Mouse (Mus musculus): Measurements from ENCODE around the gene Dnajc30. TPM values are rescaled to one million over a fixed set of nuclear protein-coding genes. Genes with fewer than 3 reads are reported as not detected.

Dnajc30 gene
- total and polyA plus RNA-seq, 2 experiments from 2014 or later = 14.6 to 52.3 TPM

GRCm38 (mm10) chr5:135086871-135087270, 22.9 kb downstream of the Dnajc30 start:
- H3K27ac ChIP-seq (ENCODE audit: low read depth, low read length) = no peak overlapping the region
- DNase-seq = no peak
- no peaks in the 10 kb centered on the region for H3K36me3 ChIP-seq (ENCODE audit: insufficient read depth)
- no peak for TF ChIP-seq CTCF (IDR thresholded peaks at IDR 0.05; ENCODE audit: low read depth)
- H3K9ac ChIP-seq = no peak overlapping the region
- peaks cover 21% of the 10 kb centered on the region for H3K27me3 ChIP-seq (ENCODE audit: insufficient read depth, low read length)
- no peak for ATAC-seq
- no peaks in the 10 kb centered on the region for H3K9me3 ChIP-seq (ENCODE audit: low read length)
- WGBS = 72% methylated on average over 4 of the region's 4 CpGs
- H3K4me1 ChIP-seq (ENCODE audit: insufficient read depth) = no peaks in the 10 kb centered on the region
- no peak overlapping the region for H3K4me3 ChIP-seq (ENCODE audit: low read depth, low read length)
- no peak overlapping the region for H3K4me2 ChIP-seq (ENCODE audit: low read depth)

- DNase-seq (no peak), ATAC-seq (no peak)
- Histone ChIP-seq H3K4me1 (ENCODE audit: insufficient read depth) (no peaks in the 10 kb centered on the region), H3K36me3 (ENCODE audit: insufficient read depth) (no peaks in the 10 kb centered on the region), H3K4me2 (ENCODE audit: low read depth) (no peak within 1 kb of the TSS), H3K9me3 (ENCODE audit: low read length) (no peaks in the 10 kb centered on the region), H3K27ac (ENCODE audit: low read depth, low read length) (no peak within 1 kb of the TSS), H3K27me3 (ENCODE audit: insufficient read depth, low read length) (peaks cover 21% of the 10 kb centered on the region), H3K4me3 (ENCODE audit: low read depth, low read length) (no peak within 1 kb of the TSS; the same call in 1 of the 2 replicates), H3K9ac (no peak within 1 kb of the TSS)
- 7% methylated on average over 36 of the region's 39 CpGs for WGBS
- 0 out of 2 replicates have a peak, but pooled peaks have one; percentile 4 for TF ChIP-seq CTCF (IDR thresholded peaks at IDR 0.05; ENCODE audit: low read depth)
Observed at GRCm38 (mm10) chr5:135089653-135090052, 25.7 kb downstream of the Dnajc30 start, which contains the start of gene Mlxipl. Gene Mlxipl, plus strand, starts transcription at chr5:135089890.

- H3K4me1 ChIP-seq (ENCODE audit: insufficient read depth) = no peaks in the 10 kb centered on the region
- TF ChIP-seq CTCF (IDR thresholded peaks at IDR 0.05; ENCODE audit: low read depth) = no peak
- DNase-seq (no peak), ATAC-seq (no peak)
- no peak overlapping the region for H3K27ac ChIP-seq (ENCODE audit: low read depth, low read length)
- H3K27me3 ChIP-seq (ENCODE audit: insufficient read depth, low read length) = peaks cover 6% of the 10 kb centered on the region; the same call in 1 of the 2 replicates
- no peak overlapping the region for H3K9ac ChIP-seq
- H3K4me2 ChIP-seq (ENCODE audit: low read depth) = no peak overlapping the region
- no peaks in the 10 kb centered on the region for H3K36me3 ChIP-seq (ENCODE audit: insufficient read depth)
- 67% methylated on average over 1 of the region's 1 CpGs for WGBS
- no peak overlapping the region for H3K4me3 ChIP-seq (ENCODE audit: low read depth, low read length)
- no peaks in the 10 kb centered on the region for H3K9me3 ChIP-seq (ENCODE audit: low read length)
Observed at GRCm38 (mm10) chr5:135100981-135101380, 37.0 kb downstream of the Dnajc30 start.

GRCm38 (mm10) chr5:135103999-135104660, 40.1 kb downstream of the Dnajc30 start:
- peak; percentile 57 for TF ChIP-seq CTCF (IDR thresholded peaks at IDR 0.05; ENCODE audit: low read depth)
- H3K27ac ChIP-seq (ENCODE audit: low read depth, low read length) = no peak overlapping the region
- no peak overlapping the region for H3K4me2 ChIP-seq (ENCODE audit: low read depth)
- no peaks in the 10 kb centered on the region for H3K9me3 ChIP-seq (ENCODE audit: low read length)
- ATAC-seq (no peak), DNase-seq (no peak)
- no peaks in the 10 kb centered on the region for H3K36me3 ChIP-seq (ENCODE audit: insufficient read depth)
- WGBS = 69% methylated on average over 11 of the region's 11 CpGs
- no peak overlapping the region for H3K4me3 ChIP-seq (ENCODE audit: low read depth, low read length)
- H3K9ac ChIP-seq = no peak overlapping the region
- H3K4me1 ChIP-seq (ENCODE audit: insufficient read depth) = no peaks in the 10 kb centered on the region
- peaks cover 32% of the 10 kb centered on the region for H3K27me3 ChIP-seq (ENCODE audit: insufficient read depth, low read length)

GRCm38 (mm10) chr5:135106758-135107256, 42.8 kb downstream of the Dnajc30 start:
- Histone ChIP-seq H3K27me3 (ENCODE audit: insufficient read depth, low read length) (peaks cover 37% of the 10 kb centered on the region), H3K4me1 (ENCODE audit: insufficient read depth) (no peaks in the 10 kb centered on the region), H3K27ac (ENCODE audit: low read depth, low read length) (no peak overlapping the region), H3K4me3 (ENCODE audit: low read depth, low read length) (peak overlapping the region; percentile 44), H3K36me3 (ENCODE audit: insufficient read depth) (no peaks in the 10 kb centered on the region), H3K9me3 (ENCODE audit: low read length) (no peaks in the 10 kb centered on the region), H3K4me2 (ENCODE audit: low read depth) (peak overlapping the region; percentile 88), H3K9ac (peak overlapping the region; percentile 28)
- WGBS = 1% methylated on average over 48 of the region's 48 CpGs
- TF ChIP-seq CTCF (IDR thresholded peaks at IDR 0.05; ENCODE audit: low read depth) = no peak
- DNase-seq (peak; percentile 85), ATAC-seq (peak; percentile 89)

- H3K4me1 ChIP-seq (ENCODE audit: insufficient read depth) = no peaks in the 10 kb centered on the region
- H3K4me3 ChIP-seq (ENCODE audit: low read depth, low read length) = peak overlapping the region; percentile 44; the same call in 1 of the 2 replicates
- peak; percentile 47; the same call in 1 of the 2 replicates for ATAC-seq
- peak; percentile 58 for TF ChIP-seq CTCF (IDR thresholded peaks at IDR 0.05; ENCODE audit: low read depth)
- H3K9ac ChIP-seq = no peak overlapping the region
- H3K9me3 ChIP-seq (ENCODE audit: low read length) = no peaks in the 10 kb centered on the region
- H3K36me3 ChIP-seq (ENCODE audit: insufficient read depth) = no peaks in the 10 kb centered on the region
- WGBS = 14% methylated on average over 39 of the region's 40 CpGs
- H3K27me3 ChIP-seq (ENCODE audit: insufficient read depth, low read length) = peaks cover 37% of the 10 kb centered on the region
- DNase-seq = peak; percentile 32
- no peak overlapping the region for H3K4me2 ChIP-seq (ENCODE audit: low read depth)
- no peak overlapping the region for H3K27ac ChIP-seq (ENCODE audit: low read depth, low read length)
Observed at GRCm38 (mm10) chr5:135107521-135108501, 43.8 kb downstream of the Dnajc30 start.
